Mouse (Mus musculus): ENCODE data around the gene Gm10300.

Gene Gm10300

GRCm38 (mm10) chr4:132079555-132080275, 5.2 kb downstream of the Gm10300 start:
- DNase-seq = peak; percentile 77 to 80

DNA sequence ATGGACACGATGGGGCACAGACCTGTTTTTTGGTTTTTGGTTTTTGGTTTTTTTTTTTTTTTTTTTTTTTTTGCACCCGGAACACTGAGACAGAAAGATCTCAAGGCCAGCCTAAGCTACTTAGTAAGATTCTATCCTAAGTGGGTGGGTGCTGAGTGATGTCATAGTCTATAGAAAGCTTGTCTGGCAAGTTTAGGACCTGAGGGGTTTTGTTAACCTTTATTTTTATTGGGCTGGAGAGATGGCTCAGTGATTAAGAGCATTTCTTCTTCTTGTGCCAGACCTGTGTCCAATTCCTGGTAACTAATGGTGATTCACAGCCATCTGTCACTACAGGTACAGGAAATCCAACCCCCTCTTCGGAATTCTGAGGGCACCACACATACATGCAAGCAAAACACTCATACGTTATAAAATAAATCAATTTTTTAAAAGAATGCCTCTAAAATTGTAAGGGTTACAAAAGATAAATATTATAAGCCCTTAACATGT, 6.0 kb downstream of the Gm10300 start:
- DNase-seq = no peak

GRCm38 (mm10) chr4:132085114-132085513, 10.6 kb downstream of the Gm10300 start:
- DNase-seq = peak; percentile 59 to 68

DNA sequence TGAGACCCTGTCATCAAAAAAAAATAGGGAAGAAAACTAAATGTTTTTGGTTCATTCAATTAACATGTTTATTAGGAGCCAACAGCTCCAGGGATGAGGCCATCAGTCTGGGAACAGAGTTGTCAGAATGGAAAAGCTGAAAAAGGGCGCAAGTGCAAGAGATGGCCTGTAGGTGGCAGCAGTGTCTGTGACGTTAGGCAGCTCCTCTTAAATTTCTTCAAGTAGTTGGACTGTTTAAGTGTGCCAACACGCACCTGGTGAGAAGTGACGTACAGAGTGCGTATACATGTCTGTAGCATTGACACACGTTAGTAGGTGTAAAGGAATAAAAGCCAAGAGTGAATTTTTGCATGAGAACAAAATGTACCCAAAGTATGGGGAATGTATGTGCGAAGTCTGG, 14.4 kb downstream of the Gm10300 start:
- DNase-seq = peak; percentile 64 to 65

DNA sequence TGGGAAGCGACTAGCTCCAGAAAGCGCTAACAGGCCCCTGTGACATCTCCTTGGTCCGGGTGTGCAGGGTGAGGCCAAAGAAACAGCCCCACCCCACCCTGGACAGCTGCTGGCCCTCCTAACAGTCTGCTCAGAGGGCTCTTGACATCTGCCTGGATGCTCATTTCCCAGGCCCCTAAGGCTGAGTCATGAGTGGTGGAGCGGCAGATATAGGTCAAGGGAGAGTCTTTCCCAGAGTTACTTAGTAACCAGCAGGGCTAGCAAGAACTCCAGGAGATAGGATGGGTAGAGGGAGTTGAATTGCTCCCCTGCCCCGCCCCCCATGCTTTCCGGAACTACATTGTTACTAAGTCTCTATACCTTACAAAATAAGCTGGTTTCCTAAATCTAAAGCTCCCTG, 18.6 kb downstream of the Gm10300 start:
- no peak for DNase-seq

DNA sequence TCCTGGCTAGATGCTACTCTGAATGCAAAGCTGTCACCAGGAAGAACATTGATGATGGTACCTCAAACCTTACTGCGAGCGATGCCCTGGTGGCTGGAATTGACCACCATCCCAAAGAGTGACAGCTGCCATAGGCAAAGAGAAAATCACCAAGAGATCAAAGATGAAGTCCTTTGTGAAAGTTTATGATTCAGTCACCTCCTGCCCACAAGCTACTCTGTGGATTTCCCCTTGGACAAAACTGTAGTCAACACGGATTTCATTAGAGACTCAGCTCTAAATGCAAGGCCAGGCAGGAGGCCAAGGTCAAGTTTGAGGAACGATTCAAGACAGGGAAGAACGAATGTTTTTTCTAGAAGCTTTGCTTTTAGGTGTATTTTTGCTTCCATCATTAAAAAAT, 19.4 kb downstream of the Gm10300 start:
- no peak for DNase-seq

DNA sequence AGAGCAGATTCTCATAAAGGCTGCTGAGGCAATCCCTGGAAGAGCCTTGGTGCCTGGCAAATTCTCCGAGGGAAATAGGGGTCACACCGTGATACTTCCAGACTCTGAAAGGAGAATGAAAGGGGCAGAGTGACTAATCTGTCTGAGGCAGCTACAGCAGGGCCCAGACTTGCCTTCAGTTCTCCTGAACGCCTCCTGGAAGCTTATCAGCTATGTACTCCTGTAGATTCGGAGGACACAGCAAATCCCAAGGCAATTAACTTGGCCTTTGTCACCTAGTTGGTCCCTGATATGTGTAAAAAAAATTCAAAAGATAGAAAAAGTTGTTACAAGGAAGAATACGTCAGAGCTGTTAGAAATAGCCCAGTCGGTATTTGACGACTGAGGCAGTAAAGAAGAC, 20.5 kb downstream of the Gm10300 start:
- DNase-seq = no peak

GRCm38 (mm10) chr4:132099548-132099947, 25.1 kb downstream of the Gm10300 start:
- no peak for DNase-seq

DNA sequence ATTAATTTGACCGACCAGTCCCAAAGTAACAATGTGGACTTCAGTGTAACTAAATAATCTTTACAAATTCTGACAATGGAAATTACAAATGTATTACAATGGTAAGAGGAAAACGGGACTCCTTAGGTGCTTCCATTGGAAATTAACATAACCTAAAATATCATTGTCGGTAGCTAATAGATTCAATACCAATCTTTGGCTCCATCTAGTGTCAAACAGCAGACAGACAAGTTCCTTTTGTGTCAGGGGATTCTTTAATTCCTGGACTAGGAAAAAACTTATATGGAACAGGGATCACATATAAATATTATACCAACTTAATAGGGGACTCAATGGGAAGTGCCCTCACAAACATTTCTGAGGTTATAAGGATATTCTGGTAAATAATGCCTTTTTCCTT, 26.7 kb downstream of the Gm10300 start:
- DNase-seq = no peak

DNA sequence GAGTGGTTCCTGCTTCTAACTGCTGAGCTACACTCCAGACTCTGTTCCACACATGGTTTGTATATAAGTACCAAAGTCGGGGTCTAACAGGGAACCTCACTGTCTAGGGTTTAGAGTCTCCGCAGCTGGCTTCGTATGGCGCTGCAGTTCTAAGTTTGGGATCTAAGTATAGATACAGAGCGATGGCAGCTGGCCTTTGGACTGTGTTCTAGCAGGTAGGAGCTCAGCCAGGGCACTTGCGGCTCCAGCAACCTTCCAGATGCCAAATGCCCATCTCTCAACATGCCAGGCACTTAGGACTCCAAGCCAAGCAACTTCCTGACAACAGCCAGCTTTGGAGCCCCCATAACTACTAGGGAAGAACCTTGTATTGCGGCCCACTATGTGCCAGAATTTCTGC, 33.7 kb downstream of the Gm10300 start:
- DNase-seq = no peak

DNA sequence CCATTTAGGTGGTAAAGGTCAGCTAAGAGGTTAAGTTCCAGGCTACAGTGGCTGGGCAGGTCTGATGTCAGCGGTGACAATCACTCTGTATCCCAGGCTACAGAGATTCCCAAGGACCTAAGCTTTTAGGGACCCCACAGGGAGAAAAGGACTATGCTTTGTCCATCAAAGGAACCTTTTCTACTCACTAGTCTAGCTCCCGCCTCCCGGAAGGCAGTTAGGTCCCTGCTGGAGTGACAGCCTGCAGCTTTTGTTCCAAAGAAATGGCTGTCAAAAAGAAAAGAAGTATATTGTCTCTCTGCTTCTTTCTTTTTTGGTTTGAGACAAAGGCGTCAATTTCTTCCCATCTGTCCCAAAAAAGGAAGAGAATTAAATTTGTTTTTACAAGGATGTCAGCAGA, 36.7 kb downstream of the Gm10300 start:
- no peak for DNase-seq

DNA sequence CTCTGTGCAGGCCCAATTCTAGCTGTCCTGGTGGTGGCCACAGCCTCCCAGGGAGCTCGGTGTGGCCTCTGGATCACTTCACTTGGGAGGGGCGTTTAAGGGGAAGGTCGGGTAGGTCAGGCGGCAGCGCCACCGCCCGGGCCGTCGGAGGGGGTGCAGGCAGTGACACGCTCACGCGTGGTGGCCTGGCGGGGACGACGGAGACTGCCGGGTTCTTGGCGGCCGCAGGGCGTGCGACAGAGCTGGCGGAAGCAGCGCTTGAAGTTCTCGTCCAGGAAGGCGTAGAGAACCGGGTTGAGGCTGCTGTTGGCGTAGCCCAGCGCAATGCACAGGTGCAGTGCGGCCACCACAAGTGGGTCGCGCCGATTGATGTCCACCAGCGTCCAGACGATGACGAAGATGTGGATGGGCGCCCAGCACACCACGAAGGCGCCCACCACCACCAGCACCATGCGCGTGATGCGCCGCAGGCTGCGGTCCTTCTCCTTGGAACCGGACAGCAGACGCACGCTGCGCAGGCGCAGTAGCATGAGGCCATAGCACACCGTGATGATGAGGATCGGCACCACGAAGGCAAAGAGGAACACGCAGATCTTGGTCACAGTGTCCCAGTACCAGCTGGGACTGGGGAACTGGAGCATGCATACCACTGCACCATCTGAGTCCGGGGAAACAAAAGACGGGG, 39.1 kb downstream of the Gm10300 start:
- DNase-seq = peak; percentile 17 to 32

DNA sequence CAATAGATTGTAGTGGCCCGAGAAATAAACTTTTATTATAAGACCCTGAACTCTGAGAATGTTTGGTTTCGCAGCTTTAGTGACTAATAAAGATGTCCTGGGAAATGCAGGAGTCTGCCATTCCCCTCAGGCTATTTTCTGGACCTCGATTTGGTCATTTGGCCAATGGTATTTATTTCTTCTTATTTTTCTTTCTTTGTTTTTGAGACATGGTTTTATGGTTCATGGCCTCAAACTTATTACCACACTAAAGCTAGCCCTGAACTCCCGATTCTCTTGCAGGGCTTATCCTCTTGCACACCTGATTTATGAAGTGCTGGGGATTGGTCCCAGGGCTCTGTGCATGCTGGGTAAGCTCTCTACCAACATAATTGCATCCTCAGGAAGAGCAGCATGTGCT, 41.8 kb downstream of the Gm10300 start:
- DNase-seq = no peak

- no peak for DNase-seq
Measured at GRCm38 (mm10) chr4:132119566-132119965, 45.1 kb downstream of the Gm10300 start.

DNA sequence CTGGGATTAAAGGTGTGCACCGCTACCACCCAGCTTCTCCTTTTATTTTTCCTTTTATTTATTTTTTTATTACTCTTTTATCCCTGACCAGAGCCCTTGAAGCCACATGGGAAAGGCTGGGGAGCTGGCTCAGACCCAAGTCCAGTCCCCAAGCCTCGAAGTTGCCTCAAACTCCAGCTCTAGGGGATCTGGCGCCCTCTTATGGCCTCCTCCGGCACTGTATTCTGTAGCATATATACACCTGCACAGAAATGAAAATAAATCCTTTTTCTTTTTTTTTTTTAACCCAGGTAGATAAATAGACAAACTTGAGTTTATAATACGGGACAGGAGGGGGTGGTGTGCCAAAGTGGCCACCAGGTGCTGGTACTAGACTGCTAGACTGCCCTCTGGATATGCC, 47.2 kb downstream of the Gm10300 start:
- DNase-seq = peak; percentile 29 to 34

DNA sequence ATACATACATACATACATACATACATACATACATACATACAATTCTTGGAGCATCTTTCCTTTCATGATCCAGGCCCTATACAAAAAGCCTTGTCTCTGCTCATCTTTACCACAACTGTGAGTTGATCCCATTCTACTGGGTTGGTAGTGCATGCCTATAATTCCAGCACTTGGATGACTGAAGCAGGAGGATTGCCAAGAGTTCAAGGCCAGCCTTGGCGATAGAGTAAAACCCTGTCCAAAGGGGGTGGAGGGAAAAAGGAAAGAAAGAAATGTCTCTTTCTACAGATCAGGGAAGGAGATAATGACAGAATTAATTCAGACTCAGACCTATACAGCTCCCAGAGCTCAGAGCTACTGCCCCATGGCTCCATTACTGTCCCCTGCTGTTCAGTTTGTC, 48.7 kb downstream of the Gm10300 start:
- DNase-seq = no peak
